Mouse (Mus musculus) monocyte, adult 5-6 weeks (primary cell): ENCODE results near the gene Spaca4. TPM values are rescaled to one million over a fixed set of nuclear protein-coding genes. Genes with fewer than 3 reads are reported as not detected.

Source experiments
- ATAC-seq: fragments of 153-309, 156-312 bp; replicated peaks from 2 replicates; pipeline ENCODE4 v1.8.0; 2017; ENCODE audit warnings: mild to moderate bottlenecking; ENCODE audit not compliant: low TSS enrichment, insufficient number of reproducible peaks, severe bottlenecking, poor library complexity, low FRiP score
- total RNA-seq: library from RNA; stranded (forward); fragments of 200-1000, 200-491, 200-594 nt; gene quantifications from 3 replicates; pipeline ENCODE4 v1.2.3, GENCODE M21; 2017

Spaca4 gene
- total RNA-seq, 1 experiment from 2014 or later = not detected

DNA sequence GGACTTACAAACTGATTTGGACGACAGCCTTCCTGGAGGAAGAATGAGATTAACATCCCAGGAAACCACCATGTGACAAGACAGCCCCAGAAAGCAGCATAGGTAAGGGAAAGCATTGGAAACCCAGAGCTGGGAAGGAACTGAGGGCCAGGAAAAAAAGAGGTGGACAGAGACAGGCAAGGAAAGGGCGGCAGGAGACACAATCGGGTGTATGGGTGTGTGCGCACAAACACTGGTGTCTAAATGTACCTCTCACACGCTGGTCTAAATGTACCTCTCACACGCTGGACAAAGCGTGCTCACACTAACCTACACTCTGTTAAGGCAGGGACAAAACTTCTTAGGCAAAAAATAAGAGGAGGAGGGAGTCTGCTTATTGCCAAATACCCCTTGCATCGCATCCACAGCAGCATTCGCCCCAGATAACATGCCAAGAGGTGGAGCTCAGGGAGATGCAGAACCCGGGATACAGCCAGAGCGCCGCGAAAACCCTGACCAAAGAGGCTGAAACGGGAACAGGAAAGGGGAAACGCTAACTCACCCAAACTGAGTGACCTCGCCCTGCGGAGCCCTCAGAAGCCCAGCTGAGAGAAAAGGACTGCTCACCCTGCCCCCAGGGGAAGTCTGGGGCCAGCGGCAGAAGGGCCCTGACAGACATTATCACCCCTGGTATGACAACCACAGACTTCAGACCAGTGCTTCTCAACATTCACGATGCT lies 9.7 kb downstream of the Spaca4 start:
- ATAC-seq = peak; percentile 51

DNA sequence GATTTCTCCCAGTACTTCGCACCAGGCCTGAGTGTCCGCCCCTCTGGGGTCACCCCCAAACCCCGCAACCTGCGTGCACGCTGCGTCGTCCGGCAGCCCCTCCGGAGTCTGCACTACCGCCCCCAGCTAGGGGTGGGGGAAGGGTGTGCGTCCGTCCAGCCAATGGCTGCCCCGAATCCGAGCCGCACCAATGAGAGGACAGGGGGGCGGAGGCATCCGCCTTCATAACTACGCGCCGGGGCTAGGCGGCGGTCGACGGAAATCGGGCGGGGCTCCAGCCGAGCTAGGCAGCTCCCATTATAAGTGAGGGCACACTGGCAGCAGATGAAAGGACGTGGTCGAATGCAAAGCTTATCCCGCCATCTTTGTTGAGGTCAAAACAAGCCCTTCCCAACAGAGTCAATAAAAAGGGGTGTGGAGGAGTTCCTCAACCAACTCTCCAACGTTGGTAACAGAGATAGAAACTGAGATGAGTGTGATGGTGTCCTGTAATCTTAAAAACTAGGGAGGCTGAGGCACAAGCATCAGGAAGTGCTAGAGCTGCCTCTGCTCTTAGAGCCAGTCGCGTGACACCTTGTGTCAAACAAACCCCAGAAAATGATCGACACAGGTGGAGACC lies 10.4 kb downstream of the Spaca4 start, which contains the start of gene Rpl18:
Gene Rpl18 (plus strand): TSS at position 368 of the 619 bp plus-strand sequence.
- peak; percentile 66 for ATAC-seq

DNA sequence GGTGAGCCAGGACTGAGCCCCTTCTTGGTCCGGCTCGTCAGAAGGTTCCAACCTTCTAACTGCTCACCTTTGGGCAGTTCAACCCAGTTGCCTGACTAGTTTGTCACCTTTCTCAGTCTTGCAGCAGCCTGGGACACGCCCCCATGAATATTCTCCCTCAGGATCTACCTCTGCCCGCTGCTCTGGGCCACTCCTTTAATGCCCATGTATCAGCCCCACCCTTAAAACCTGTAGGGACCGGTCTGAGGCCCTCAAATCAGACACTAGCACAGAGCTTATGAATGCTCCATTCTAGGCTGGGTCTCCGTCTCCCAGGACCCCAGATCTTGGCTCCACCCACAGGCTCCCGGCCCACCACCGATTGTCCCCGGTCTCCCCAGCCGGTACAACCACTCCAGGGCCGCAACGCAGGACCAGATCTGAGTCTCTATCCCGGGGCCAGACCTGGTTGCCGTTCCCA lies 11.0 kb downstream of the Spaca4 start:
- ATAC-seq = no peak

DNA sequence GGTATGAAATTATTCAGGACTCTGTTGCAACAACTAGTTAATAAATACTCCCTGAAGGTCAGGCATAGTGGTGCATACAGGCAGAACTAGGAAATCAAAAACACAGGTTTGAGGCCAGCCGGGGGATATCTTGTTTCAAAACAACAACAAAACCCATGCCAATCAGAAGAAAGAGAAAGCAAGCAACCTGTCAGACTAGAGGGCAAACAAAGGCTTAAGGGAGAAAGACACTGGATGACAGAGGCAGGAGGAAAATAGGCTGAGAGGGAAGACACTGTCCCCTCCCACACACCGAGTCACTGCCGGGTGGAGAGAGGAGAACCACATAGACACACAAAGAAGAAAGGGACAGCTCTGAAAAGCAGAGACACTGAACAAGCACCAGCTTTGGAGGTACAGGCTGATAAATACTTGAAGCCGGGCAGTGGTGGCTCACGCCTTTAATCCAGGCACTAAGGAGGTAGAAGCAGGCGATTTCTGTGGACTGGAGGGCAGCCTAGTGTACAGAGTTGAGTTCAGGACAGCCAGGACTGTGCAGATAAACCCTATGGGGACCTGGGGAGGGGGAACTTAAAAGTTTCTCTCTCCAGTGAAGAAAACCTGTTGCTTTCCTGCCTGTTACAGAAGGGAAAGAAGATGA lies 11.6 kb downstream of the Spaca4 start:
- ATAC-seq = no peak

DNA sequence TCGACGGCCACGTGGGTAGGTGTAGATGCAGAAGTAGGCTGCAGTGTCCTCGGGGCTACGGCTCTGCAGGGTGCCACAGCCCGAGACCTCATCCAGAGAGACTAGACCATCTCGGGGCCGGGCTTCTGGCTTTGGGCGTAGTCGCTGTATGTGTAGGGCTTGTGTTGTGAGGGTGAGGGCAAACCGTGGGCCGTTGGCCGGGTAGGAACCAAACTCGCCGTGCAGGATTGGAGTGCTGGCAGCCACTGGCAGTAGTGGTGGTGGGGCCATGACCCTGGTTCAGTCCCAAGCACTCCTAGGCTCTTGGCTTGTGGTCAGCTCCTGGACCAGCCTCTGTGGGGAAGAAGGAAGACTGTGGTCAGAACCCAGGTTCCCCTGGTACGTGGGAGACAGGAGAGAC lies 12.2 kb downstream of the Spaca4 start:
- ATAC-seq = no peak

DNA sequence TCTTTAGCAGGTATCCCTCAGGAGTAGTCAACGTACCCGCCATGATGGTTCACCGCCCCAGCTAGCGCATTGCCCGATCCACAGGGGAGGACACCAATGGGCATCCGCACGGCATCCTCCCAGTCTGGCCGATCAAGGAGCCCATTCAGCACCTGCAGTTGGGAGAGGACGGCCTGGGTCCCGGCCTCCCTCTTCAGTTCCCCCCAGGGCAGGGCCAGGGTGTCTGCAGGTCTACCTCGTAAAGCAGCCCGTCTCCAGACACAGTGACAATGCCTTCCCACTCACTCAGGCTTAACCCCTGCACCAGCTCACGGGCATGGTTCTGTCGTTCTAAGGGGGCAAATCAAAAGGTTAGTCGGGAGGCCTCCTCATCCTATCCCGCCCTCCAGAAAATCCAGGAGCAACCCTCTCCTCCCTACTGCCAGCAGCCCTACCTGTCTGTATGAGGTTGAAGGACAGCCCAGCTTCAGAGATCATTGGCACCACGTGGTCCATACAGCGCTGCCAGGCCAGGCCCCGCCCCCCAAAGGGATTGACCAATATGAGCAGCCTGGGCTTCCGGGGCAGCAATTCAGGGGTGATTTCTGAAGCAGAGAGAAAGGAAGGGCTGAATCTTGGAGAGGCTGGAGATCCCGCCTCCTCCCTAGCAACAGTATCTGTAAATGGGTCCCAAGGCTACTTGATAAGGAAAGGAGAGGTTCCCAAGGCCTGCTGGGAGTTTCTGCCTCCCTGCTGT lies 13.4 kb downstream of the Spaca4 start:
- no peak for ATAC-seq

DNA sequence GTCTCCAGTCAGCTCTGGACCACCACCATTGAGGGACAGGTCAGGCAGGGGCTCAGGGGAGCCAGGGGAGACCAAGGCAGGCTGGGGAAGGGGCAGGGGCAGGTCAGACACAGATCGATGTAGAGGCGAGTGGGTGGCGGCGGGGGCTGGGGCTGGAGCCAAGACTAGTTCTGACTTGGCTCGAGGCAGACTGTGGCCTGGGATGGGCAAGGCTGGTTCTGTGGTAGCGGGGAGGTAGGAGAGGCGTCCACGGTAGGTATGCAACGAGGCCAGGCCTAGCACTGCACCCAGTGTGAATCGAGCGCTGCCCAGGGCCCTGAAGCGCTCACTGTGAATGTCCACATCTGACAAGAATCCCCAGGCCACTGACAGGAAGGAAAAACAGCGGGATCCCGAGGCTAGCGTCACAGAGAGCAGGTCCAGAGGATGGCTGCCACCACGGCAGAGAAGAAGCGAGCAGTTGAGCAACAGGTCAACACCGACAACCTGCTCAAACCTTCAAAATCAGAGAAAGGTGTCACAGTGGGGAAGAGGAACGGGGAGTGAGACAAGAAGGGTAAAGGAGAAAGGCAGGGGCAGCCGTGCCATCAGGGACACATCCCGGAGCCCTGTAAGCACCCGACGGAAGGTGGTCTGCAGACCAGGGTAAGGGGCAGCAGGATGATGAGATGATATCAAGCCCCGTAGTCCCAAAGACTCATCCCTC lies 14.1 kb downstream of the Spaca4 start:
- no peak for ATAC-seq

DNA sequence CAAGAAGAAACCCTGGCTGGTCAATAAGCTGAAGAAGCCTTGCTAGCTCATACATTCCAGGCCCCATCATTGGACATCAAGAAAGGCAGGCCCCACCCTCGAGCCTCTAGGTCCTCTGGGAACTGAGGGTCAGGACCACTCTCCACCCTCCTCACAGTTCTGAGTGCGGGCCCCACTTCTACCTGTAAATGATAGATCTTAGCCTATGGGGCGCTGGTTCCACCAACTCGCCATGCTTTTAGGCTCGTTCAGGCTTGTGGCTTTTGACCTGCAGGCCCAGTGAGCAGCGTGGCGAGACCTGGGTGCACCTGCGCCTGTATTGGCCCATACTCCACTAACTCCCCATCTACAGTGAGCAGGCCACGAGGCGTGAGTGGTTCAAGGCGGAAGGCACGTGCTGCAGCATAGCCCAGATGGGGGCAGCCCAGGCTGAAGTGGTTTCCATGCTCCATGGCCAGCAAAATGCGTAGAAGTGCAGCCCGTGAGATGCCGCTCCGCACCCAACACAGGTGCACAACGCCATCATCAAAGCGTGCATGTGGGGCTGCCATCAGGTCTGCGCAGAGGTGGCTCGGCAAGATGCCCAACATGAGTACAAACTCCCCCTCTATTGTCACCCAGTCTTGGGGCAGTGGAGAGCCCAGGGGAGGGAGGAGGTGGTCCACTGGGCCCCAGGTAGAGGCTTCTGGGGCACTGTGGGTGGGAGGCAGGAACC lies 15.0 kb downstream of the Spaca4 start:
- ATAC-seq = no peak

DNA sequence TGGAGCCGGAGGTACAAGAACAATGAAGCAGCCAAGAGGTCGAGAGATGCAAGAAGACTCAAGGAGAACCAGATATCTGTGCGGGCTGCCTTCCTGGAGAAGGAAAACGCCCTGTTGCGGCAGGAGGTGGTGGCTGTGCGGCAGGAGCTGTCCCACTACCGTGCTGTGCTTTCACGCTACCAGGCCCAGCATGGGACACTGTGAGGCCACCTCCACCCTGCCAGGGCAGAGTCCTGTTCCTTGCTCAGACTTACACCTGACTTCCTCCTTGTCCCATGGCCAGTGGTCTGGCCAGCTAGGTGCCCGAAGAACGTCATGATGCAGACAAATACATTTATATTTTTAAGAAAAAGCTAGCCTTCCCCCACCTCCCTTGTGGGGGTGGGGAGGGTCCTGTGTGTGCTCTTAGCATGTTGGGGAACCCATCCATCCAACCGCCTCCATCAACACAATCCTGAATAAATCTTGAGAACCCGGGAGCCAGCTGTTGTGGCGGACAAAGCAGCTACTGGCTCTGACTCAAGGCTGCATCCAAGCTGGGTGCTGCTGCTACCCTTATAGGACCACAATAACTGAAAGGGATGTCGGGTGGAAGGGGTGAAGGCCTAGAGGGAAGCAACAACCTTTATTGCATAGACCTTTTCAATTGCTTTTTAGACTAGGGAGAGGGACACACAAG lies 15.8 kb downstream of the Spaca4 start:
- ATAC-seq = no peak

DNA sequence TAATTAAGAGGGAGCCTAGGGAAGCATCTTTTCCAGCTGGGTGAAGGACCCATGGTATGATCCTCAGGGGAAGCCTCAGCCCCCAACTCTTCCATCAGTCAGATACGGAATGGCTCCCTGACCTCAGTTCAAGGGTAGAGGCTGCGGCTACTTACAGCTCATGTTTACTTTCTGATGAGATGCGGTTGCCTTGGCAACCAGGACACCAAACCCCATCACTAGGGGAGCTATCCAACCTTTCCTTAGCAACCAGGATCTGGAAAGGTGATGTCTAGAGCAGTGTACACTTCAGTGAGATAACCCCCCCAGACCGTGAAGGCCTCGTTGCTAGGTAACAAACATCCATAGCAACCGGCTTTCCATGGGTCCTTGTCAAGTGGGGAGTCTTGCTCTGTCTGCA lies 16.6 kb downstream of the Spaca4 start:
- ATAC-seq = no peak

DNA sequence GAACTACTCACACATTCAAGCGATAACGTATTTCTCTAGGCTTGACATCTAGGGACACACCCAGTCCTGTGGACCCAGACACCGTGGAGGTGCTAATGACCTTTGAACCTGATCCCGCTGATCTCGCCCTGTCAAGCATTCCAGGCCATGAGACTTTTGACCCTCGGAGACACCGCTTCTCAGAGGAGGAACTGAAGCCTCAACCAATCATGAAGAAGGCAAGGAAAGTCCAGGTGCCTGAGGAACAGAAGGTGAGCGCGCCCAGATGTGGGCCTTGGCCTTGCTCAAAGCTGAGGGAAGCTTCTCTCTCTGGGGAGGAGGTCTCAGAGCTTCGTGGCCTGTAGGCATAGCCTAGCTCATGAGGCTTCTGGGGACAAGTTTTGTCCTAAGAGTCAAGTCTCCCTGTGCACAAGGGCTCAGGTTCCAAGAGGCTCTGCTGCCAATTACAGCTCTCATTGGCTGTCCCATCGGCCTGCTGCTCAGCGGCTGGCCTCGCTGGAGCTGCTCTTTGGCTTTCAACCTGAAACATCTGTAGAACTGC lies 17.3 kb downstream of the Spaca4 start:
- no peak for ATAC-seq

DNA sequence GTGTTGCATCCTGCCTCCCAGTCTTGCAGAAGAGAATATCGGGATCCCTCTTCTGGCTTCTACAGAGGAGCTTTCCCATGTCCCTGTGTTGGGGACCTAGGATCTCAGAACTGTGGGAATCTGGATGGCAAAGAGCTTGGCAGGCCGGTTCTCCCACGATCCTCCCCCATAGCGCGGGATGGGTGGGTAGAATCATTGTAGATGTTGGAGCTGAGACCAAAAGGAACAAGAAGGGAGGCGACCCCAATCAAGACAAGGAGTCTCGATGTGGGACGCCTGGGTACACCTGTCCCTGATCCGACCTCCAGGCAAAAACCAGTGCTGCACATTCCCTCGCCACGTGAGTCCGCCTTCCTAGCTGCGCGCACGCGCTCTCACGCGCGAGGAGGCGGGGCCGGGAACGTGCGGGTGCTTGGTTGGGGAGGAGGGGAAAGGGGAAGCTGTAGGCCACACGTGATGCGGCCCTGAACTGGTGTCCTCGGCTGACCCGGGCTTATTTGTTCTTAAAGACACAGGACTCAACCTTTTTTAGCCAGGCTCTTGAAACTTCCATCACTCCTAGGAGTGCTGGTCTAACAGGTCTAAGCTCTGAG lies 18.1 kb downstream of the Spaca4 start:
- ATAC-seq = peak; percentile 47

DNA sequence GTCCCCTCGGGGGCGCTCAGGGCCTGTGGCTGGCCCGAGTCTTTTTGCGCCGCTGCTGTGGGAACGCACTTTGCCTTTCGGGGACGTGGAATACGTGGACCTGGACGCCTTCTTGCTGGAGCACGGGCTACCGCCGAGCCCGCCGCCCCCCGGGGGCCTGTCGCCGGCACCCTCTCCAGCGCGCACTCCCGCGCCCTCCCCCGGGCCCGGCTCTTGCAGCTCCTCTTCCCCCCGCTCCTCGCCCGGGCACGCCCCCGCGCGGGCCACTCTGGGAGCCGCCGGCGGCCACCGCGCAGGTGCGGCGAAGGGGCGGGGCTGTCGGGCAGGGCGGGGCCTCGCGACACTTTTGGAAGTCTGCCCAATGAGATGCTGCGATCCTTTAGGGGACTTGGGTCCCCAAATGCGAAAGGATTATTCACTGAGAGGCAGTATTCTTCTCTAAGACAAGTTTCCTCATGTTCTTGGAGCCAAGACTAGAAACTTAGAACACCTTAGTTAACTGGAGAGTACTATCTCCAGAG lies 18.8 kb downstream of the Spaca4 start:
- ATAC-seq = no peak

DNA sequence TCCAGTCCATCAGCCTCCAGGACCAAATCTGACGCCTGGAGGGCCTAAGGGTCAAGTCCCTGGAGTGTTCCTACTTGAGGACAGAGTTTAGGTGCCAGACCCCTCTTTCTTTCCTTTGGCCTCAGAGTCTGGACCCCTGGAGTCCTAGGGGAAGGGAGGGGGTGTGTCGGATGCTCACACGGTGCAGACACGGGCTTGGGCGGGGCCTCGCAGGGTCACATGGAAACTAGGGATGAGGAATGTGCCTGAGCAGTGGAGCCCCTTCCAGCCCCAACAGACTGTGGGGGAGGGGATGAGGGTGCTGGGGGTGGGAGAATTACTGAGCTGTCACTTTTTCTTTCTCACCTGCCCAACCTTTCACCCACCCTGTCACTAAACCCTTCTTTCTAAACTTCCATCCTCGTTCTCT lies 19.7 kb downstream of the Spaca4 start:
- no peak for ATAC-seq

DNA sequence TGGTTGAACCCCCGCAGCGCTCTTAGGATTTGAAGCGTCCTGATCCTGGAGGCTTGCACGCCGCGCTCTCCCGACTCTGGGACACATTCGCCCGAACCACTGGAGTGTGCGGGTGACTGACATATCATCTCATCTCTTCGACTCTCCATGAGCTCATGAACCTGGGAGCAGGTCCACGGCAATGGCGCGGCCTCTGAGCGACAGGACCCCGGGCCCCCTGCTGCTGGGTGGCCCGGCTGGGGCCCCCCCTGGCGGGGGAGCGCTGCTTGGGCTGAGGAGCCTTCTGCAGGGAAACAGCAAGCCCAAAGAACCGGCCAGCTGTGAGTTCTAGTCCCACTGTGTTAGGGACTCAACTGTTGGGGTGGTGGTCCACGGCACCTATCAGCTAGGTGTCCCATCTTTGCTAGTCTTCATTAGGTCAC lies 20.2 kb downstream of the Spaca4 start:
- ATAC-seq = no peak

DNA sequence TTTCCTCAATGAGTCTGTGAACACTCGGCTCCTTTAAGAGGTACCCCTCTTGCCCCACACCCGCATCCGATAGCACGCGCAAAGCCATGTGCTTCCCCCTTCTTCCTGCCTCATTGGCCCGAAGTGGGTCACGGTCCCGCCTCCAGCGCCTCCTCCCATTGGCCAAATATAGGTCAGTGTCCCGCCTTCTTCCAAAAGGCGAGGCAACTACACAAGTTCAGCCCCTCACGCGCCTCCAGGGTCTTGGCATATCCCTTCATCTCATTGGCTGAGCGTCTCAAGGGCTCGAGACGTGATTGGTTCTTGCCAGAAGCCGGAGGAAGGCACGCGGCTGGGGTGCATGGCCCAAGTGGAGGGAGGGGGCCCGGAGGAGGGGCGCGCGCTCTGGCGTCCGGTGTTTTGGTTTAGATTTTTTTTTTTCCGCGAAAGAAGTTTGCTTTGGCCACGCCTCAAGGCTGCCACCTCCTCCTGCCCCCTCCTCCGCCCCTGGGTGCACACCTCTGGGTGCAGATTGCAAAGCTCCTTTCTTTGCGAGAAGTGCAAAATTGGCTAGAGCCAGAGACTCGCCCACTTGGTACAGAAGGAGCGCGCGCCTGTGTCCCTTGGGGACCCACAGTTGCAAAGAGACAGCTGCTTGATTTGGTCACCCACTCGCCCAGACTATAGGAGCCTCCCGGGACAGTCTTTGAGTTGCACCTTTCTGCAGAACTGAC lies 20.7 kb downstream of the Spaca4 start, which contains the start of gene Dbp:
Gene Dbp (plus strand): TSS at position 359 of the 713 bp plus-strand sequence.
- peak; percentile 76 for ATAC-seq
